Mouse (Mus musculus) cerebellum, postnatal 25 days (tissue): Measurements from ENCODE around the gene Tas2r136.

Experiments used
- DNase-seq, 2 experiments: peaks; one replicate each; pipeline ENCODE4 v3.0.0; 2021; ENCODE audit warnings: mixed read lengths in 2 of 2

The Tas2r136 gene

DNA sequence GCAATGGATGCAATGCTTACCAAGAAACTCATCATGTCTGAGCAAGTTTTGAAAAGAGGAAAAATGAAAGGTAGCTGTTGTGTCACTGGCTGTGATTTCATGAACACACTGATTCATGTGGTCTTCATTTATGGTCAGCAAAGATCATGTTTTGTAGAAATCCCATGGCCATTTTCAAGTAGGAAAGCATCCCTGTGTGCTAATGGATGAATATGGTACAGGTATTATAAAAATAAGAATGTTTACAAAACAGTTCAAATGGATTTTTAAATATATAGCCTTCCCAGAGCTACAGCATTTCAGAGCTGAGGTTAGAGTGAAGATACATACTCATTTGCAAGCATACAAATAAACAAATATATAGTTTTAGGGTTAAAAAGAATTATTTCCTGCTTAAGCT lies at the start of gene Tas2r136:
Gene Tas2r136, minus strand, starts transcription at position 101 of the 400 bp plus-strand sequence.
- no peak for DNase-seq

DNA sequence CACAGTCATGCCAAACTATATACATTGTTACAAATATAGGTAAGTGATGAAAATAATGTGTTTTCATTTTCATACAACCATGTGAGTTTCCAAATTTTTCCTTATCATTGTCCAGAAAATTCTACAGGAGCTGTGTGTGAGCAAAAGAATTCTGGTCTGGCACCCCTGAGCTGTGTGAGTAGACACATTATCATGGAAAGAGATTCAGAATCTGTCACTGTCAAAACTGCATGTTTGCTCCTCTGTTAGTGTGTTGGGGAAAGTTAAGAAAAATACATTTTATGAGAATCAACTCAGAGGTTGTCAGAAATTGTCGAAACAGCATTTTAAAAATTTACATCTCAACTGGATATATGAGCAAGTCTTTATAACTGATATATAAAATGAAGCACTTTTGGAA lies 24.6 kb upstream of the Tas2r136 start, which contains the start of gene Tas2r117:
Gene Tas2r117, plus strand, starts transcription at position 301 of the 400 bp plus-strand sequence.
- no peak for DNase-seq

DNA sequence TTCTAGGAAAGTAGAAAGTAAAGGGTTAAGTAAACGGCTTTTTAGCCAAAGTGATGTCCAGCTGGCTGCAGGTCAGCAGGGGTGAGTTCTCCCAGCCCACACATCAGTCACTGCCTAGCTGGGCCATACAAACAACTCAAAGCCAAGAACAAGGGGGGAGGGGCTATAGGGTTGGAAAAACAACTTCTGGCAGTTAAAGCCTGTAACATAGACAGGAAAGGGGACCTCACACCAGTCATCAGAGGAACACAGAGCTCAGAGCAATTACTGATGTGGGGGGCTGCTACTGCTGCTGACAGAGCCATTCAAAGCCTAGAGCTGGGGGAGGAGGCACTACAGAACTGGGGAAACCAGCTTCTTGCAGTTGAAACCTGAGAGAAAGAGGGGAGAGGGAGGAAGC lies 17.4 kb upstream of the Tas2r136 start:
- no peak for DNase-seq

DNA sequence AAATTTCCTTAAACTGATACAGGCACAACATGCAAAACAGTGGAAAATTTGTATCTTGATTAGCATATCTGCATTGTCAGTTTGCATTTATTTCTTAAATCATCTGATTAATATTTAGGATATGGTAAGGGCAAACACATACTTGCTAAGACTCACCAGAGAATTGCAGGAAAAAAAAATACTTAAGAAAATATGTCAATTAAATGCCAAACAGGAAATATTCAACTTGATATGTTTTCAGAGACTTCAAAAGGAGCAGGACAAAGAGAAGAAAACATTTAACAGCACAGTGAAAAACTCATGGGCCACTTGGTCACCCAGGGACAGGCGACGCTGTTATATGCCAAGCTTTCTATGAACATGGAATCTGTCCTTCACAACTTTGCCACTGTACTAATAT lies 16.1 kb downstream of the Tas2r136 start, which contains the start of gene Tas2r102:
Gene Tas2r102, plus strand, starts transcription at position 301 of the 400 bp plus-strand sequence.
- DNase-seq = no peak

GRCm38 (mm10) chr6:132754430-132754829 lies 23.5 kb downstream of the Tas2r136 start, which contains the start of gene Tas2r124:
Gene Tas2r124 (plus strand): TSS chr6:132754730.
- no peak for DNase-seq

- DNase-seq = no peak
Measured at GRCm38 (mm10) chr6:132750206-132750605, 27.8 kb downstream of the Tas2r136 start.

DNA sequence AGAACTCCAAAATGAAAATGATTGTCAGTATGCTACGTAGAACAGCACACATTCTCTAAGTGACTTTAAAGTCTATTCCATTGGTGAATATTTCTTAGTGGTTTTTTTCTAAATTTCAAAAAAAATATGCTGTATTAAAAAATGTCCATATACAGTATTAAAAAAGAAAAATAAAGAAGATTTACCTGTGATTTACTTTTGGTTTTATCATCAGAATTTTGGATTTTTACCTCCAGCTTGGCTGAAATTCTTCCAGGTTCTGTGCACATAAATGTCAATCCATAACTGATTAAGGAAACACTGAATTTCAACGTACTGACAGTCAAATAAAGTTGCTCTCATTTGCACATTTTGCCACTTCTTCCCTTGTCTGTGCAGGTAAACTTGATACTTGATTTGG lies 40.0 kb downstream of the Tas2r136 start, which contains the start of gene Tas2r115:
Gene Tas2r115, minus strand, starts transcription at position 101 of the 400 bp plus-strand sequence.
- DNase-seq = no peak
